Mouse (Mus musculus) heart, embryonic 10.5 days (tissue): ENCODE results near the gene Rfx4. TPM values are rescaled to one million over a fixed set of nuclear protein-coding genes. Genes with fewer than 3 reads are reported as not detected.

Experiments used
- DNase-seq: peaks from one replicate; pipeline ENCODE4 v3.0.0-alpha.2; 2017; ENCODE audit warnings: low spot score
- H3K27ac ChIP-seq: fragments of 300-500 bp; sonication (generic); 2 replicates; pipeline ENCODE4 v1.5.1; 2016; ENCODE audit warnings: mild to moderate bottlenecking
- H3K27me3 ChIP-seq: fragments of 300-500 bp; sonication (generic); 2 replicates; pipeline ENCODE4 v1.6.1; 2016; ENCODE audit warnings: mild to moderate bottlenecking; ENCODE audit not compliant: poor library complexity, insufficient read depth, severe bottlenecking
- H3K36me3 ChIP-seq: fragments of 300-500 bp; sonication (generic); 2 replicates; pipeline ENCODE4 v1.6.1; 2016; ENCODE audit warnings: mild to moderate bottlenecking, moderate library complexity
- H3K4me1 ChIP-seq: fragments of 300-500 bp; sonication (generic); 2 replicates; pipeline ENCODE4 v1.6.1; 2016; ENCODE audit warnings: mild to moderate bottlenecking
- H3K4me3 ChIP-seq: fragments of 300-500 bp; sonication (generic); 2 replicates; pipeline ENCODE4 v1.5.1; 2016; ENCODE audit warnings: mild to moderate bottlenecking, moderate library complexity
- H3K9me3 ChIP-seq: fragments of 300-500 bp; sonication (generic); 2 replicates; pipeline ENCODE4 v1.6.1; 2016; ENCODE audit warnings: mild to moderate bottlenecking, moderate library complexity
- WGBS: fragments of 180-500 bp; shearing (Covaris S2); methylation state at CpG from one replicate; pipeline ENCODE4 v1.1.7; 2016; 5-methylcytosine and 5-hydroxymethylcytosine counted together
- polyA plus RNA-seq: library from polyadenylated mRNA; unstranded; fragments of >200 nt; fragmentation: Nextera tagmentation; extraction: Ambion mirVana; gene quantifications from 2 replicates; pipeline ENCODE4 v1.2.1, GENCODE M21; 2016

Rfx4 gene
- polyA plus RNA-seq, 1 experiment from 2014 or later: 0.36 TPM

DNA sequence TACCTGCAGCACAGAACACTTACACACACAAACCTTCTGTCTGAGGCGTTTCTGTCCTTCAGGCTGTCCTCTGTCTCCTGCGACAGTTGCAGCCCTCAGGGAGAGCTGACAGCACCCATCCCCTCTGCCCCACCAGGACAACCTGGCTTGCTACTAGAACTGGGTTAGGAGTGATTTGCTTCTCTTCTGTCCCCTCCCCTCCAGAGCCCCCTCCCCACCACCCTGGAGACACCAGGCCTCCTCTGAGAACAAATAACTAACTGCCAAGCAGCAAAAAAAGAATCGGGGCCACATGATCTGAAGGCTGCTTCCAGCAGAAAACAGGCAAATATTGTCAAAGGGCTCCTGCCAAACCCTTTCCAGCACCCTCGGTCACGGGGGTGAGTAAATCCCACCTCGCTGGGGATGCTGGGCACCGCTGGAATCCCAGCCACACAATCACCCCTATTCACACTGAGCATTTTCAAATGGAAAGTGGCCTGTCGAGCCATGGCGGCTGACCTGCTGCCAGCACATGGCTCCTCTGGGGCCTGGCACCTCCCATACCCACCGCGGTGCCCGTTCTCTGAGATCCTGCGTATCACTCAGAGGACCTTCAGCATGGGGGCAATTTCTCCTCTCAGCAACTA, 47.5 kb downstream of the Rfx4 start:
- H3K27me3 ChIP-seq: 0 out of 2 replicates have a peak, but pooled peaks cover 7% of the 10 kb centered on the region
- DNase-seq: no peak
- no peaks in the 10 kb centered on the region for H3K36me3 ChIP-seq
- peaks cover 11% of the 10 kb centered on the region for H3K4me1 ChIP-seq
- 74% methylated on average over 13 of the region's 13 CpGs for WGBS
- H3K27ac ChIP-seq: 0 out of 2 replicates have a peak overlapping the region, but pooled peaks have one; percentile 29
- no peaks in the 10 kb centered on the region for H3K9me3 ChIP-seq
- no peak overlapping the region for H3K4me3 ChIP-seq

DNA sequence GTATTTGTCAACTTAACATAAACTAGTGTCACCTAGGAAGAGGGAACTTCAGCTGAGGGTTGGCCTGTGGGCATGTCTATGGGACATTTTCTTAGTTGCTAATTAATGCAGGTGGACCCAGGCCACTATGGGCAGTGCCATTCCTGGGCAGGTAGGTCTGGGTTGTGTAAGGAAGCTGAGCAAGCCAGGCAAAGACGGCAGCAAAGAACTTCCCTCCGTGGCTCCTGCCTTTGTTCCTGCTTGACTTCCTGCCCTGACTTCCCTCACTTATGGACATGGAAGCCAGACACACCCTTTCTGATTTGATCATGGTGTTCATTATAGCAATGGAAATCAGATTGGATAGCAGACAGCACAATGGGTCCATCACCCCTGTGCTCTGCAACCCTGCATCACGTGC, 49.7 kb downstream of the Rfx4 start:
- H3K36me3 ChIP-seq: no peaks in the 10 kb centered on the region
- WGBS: 63% methylated on average over 3 of the region's 3 CpGs
- H3K4me1 ChIP-seq: peaks cover 11% of the 10 kb centered on the region
- no peak overlapping the region for H3K27ac ChIP-seq
- no peaks in the 10 kb centered on the region for H3K9me3 ChIP-seq
- no peaks in the 10 kb centered on the region for H3K27me3 ChIP-seq
- no peak overlapping the region for H3K4me3 ChIP-seq
- DNase-seq: peak; percentile 56

DNA sequence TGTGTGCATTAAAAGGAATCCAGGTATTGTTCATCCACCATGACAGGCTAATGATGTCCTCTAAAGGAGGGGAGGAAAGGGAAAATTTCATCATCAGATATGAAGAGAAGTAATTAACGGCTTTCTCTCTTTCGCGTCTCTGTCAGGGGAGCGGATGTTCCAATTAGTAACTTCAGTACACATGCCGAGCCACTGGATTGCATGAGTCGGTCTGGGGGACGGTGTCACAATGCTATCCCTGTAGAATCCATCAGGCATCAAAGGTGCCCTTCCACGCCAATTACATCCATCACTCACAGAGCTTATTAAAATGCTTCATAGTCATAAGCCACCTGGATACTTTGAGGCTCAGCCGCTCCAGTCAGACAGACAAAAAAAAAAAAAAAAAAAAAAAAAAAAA, 51.3 kb downstream of the Rfx4 start:
- Histone ChIP-seq H3K4me1 (peaks cover 7% of the 10 kb centered on the region; the same call in 1 of the 2 replicates), H3K4me3 (no peak overlapping the region), H3K9me3 (no peaks in the 10 kb centered on the region), H3K27me3 (no peaks in the 10 kb centered on the region), H3K27ac (no peak overlapping the region), H3K36me3 (no peaks in the 10 kb centered on the region)
- no peak for DNase-seq
- WGBS: 86% methylated on average over 9 of the region's 9 CpGs

DNA sequence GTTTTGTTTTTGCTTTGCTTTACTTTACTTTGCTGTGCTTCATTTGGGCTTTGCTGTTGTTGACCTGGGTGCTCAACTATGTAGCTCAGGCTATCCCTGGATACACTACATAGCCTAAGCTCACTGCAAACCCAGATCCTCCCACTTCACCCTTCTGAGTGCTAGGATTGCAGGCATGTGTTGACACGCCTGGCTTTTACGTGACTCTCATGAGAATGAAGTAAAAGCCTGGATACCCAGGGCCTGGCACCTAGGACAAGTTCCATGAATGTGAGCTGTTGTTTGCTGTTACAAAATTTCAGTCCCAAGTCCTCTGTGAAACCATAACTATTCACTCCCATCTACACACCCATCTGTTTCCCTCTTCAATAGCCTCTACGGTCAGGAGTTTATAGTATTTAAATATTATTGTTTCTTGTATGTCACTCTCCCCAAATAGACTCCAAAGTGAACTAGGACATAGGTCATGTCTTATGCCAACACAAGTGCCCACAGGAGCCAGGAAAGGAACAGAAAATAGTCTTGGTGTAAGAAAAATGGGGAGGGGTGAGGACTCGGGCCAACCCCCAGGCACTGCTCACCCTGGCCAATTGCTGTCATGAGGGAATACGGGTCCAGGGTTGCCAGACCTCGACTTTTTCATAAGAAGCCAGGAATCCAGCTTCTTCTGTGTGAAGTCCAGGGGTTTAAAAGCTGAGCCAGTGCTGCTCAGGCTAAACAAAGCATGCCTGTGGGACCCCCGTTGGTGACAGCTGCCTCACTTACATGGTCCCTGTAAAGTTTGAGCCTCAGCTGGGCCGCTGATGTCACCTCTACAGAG, 54.4 kb downstream of the Rfx4 start:
- Histone ChIP-seq H3K36me3 (no peaks in the 10 kb centered on the region), H3K27me3 (no peaks in the 10 kb centered on the region), H3K4me1 (no peaks in the 10 kb centered on the region), H3K9me3 (no peaks in the 10 kb centered on the region), H3K27ac (no peak overlapping the region), H3K4me3 (no peak overlapping the region)
- 77% methylated on average over 8 of the region's 8 CpGs for WGBS
- no peak for DNase-seq

DNA sequence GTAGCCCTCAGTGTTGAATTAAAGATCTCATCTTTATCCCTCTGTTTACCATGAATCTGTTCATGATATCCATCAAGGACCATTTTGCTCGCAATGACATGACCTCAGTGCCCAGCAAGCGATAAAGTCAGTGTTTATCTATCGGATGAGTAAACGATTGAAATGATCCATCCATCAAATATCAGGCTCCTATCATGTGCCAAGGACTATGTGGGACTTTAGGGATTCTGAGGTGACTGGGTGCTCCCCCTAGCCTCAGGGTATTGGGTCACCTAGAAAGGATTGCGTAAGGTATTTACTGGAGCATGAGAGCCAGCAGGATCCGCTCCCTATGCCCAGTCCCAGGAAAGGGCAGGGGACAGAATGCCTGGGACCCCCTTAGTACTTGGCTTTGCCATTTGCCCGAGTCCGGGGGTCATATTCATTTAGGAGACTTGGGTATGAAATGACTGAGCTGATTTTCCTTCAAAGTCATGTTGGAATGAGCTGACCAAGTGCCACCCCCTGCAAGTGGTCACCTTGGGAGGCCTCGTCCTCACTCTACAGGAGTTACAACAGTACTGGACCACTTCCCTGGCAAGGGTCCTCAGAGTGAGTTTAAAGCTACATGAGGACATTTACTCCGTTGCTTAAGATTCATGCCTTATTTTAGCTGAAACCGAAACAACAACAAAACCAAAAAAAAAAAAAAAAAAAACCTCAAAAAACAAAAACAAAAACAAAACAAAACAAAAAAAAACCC, 55.5 kb downstream of the Rfx4 start:
- no peak for DNase-seq

DNA sequence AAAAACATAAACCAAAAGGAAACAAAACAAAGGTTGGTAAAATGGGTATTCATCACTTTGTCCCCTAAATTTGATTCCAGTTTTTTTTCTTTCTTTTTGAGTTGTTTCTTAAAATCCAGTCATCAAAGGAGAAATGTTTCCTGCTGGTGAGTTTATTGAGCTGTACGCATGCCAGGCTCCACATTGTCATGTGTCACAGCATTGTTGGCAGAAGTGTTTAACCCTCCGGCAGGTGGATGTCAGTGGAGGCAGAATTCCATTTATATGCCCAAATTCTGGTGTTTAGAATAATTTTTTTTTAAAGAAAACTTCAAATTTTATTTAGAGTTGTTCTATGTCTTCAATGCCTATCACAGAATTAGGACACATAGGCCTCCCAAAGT, 56.0 kb downstream of the Rfx4 start:
- Histone ChIP-seq H3K4me1 (no peaks in the 10 kb centered on the region), H3K27me3 (no peaks in the 10 kb centered on the region), H3K36me3 (no peaks in the 10 kb centered on the region), H3K4me3 (no peak overlapping the region), H3K27ac (no peak overlapping the region), H3K9me3 (no peaks in the 10 kb centered on the region)
- DNase-seq: no peak
- WGBS: 80% methylated on average over 2 of the region's 2 CpGs

More for the DNA sequence above, 55.5 kb downstream of the Rfx4 start:
- H3K4me1 ChIP-seq: no peaks in the 10 kb centered on the region
- H3K27me3 ChIP-seq: no peaks in the 10 kb centered on the region
- H3K4me3 ChIP-seq: no peak overlapping the region
- WGBS: 78% methylated on average over 11 of the region's 11 CpGs
- H3K9me3 ChIP-seq: no peaks in the 10 kb centered on the region
- H3K27ac ChIP-seq: no peak overlapping the region
- H3K36me3 ChIP-seq: no peaks in the 10 kb centered on the region

DNA sequence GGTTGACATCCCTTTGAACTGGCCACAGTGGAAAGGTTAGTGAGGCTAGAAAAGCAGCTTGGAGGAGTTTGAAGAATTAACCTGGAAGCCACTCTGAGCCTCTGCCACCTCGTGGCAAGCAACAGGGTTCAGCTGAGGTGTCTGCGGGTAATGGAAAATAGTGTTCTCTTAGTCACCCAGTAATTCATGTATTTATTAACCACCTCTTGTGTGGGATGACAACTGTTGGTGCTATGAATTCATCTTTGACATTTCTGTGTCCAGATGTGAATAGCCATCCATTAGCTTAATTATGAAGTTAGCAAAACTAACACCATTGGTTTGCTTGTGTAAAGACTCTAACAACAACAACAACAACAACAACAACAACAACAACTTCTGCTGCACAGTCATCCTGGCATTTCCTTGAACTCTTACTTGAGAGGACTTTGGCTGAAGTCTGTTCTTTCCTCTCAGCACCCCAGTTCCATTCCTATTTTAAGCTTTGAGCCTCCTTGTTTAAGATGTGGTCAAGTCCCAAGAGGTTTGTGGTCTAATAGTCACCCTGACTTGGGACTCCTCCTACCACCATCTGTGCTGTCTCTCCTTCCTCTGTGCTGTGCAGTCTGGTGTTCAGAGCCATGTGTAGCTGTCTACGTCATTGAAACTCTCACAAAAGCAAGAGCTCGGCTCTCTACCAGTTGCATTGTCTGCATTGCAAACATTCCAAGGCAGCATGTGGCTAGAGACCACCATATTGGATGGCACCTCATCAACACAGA, 60.0 kb downstream of the Rfx4 start:
- no peak for DNase-seq
- no peaks in the 10 kb centered on the region for H3K4me1 ChIP-seq
- no peak overlapping the region for H3K27ac ChIP-seq
- no peaks in the 10 kb centered on the region for H3K36me3 ChIP-seq
- 57% methylated on average over 4 of the region's 4 CpGs for WGBS
- H3K4me3 ChIP-seq: no peak overlapping the region
- no peaks in the 10 kb centered on the region for H3K27me3 ChIP-seq
- H3K9me3 ChIP-seq: no peaks in the 10 kb centered on the region

DNA sequence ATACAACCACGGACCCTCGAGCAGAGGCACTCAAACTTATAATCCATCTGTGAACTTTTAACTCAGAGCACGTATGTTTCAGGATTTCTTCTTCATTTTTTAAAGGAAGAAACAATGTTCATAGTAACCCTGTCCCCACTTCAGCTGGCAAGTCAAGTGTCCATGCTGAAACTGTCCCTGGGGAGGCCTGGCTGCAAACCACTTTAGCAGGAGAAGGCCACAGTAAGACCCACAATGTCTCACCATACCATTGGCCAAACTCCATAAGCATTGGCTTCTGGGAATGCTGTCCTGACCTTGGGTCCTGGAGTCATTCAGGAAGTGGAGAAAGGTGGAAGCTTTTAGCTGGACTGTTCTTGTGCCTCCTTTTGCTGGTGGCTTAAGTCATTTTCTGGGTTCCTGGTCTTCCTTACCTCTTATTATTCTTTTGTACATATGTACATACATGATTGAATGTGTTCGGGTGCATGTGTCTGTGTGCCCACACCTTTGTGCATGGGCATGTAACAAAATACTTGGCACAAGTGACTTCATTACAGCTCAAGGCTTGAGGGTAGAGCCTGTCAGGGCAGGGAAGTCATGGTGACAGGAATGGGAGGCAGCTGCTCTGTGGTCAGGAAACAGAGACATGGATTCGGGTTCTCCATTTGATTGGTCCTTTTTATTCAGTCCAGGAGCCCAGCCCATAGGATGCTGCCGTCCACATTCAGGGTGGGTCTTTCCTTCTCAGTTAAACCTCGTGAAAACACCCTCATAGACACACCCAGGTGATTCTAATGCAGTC, 61.4 kb downstream of the Rfx4 start:
- 82% methylated on average over 7 of the region's 7 CpGs for WGBS
- Histone ChIP-seq H3K36me3 (no peaks in the 10 kb centered on the region), H3K27ac (no peak overlapping the region), H3K4me1 (no peaks in the 10 kb centered on the region), H3K9me3 (no peaks in the 10 kb centered on the region), H3K27me3 (no peaks in the 10 kb centered on the region), H3K4me3 (no peak overlapping the region)
- no peak for DNase-seq

DNA sequence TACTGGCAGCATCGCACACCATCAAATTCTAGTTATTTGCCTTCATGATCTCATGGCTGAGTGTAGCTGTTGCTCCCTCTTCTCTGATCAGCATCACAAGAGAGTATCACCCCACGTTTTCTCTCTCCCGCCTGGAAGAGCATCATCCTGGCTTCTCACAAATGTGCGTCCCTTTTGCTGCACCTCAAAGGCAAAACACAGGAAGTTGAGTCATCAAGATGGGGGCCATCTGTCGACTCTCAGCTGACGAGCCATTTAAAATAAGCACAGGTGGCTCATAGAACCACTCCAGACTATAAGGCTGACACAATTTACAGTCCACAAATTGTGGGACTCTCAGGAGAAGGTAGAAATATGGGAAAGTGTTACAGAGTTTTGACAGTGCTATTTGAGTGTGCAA, 63.8 kb downstream of the Rfx4 start:
- no peaks in the 10 kb centered on the region for H3K36me3 ChIP-seq
- no peak overlapping the region for H3K4me3 ChIP-seq
- H3K9me3 ChIP-seq: no peaks in the 10 kb centered on the region
- H3K4me1 ChIP-seq: no peaks in the 10 kb centered on the region
- H3K27ac ChIP-seq: no peak overlapping the region
- DNase-seq: no peak
- H3K27me3 ChIP-seq: no peaks in the 10 kb centered on the region
- WGBS: 66% methylated on average over 6 of the region's 6 CpGs

DNA sequence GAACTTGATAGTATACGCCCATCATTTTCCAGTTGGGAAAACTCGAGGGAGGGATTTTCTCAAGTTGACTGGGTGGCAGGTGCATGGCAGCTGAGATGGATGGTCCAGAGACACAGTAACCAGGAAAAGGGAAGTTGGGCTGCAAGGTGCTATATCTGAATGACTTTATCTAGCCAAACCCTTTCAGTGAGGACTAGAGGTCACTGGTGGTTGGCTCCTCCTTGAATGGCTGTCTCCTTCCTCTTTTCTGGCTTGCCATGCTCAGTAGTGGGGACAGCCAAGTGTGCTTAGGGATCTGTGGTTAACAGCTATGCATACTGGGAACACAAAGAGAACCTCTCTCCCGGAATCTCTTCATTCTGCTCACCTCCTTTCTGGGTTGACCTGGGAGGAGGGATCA, 64.4 kb downstream of the Rfx4 start:
- 72% methylated on average over 3 of the region's 3 CpGs for WGBS
- H3K4me3 ChIP-seq: no peak overlapping the region
- H3K9me3 ChIP-seq: no peaks in the 10 kb centered on the region
- no peaks in the 10 kb centered on the region for H3K27me3 ChIP-seq
- DNase-seq: no peak
- no peaks in the 10 kb centered on the region for H3K36me3 ChIP-seq
- H3K4me1 ChIP-seq: no peaks in the 10 kb centered on the region
- no peak overlapping the region for H3K27ac ChIP-seq

DNA sequence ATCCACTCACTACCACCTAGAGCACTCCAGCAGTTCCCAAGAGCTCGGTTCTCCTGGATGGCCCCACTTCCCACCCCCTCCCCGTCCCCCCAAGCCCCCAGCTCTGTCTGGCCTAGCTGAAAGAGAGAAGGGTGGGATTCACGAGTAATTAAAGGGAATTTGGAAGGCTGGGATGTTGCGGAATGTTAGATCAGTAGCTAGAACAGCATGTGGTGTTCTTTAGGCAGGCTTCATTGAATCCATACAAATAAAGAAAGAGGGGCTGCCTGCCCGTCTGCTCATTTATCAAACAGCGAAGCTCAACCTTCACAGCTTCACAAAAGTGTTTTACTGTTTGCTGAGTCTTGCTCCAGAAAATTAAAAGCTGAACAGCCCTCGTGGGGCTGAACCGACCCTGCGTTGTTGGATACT, 66.9 kb downstream of the Rfx4 start:
- H3K27me3 ChIP-seq: no peaks in the 10 kb centered on the region
- peaks cover 7% of the 10 kb centered on the region for H3K4me1 ChIP-seq
- 55% methylated on average over 9 of the region's 9 CpGs for WGBS
- H3K27ac ChIP-seq: no peak overlapping the region
- H3K9me3 ChIP-seq: no peaks in the 10 kb centered on the region
- DNase-seq: no peak
- H3K36me3 ChIP-seq: no peaks in the 10 kb centered on the region
- no peak overlapping the region for H3K4me3 ChIP-seq

DNA sequence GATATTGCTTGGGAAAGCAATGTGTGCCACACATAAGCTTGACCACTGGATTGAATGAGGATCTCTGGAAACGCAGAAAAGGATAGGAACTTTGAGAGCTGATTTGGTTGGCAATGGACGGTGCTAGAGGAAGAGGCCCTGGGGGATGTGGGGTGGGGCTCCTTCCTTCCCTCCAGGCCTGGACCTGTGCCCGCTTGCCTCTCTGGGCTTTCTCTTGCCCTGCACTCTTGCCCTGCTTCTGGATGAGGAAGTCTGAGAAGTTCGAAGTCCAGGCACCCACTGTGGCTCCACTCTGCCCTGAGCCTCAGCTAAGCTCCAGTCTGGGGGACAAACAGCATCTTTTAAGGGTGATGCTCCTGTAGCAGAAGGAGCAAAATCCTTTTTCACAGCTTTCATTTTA, 67.8 kb downstream of the Rfx4 start:
- Histone ChIP-seq H3K36me3 (no peaks in the 10 kb centered on the region), H3K27me3 (no peaks in the 10 kb centered on the region), H3K4me1 (peaks cover 7% of the 10 kb centered on the region), H3K9me3 (no peaks in the 10 kb centered on the region), H3K27ac (peak overlapping the region; percentile 42; the same call in 1 of the 2 replicates), H3K4me3 (no peak overlapping the region)
- DNase-seq: no peak
- WGBS: 40% methylated on average over 4 of the region's 4 CpGs
